Mouse (Mus musculus): ENCODE measurements around the gene Cacna1b.

GRCm38 (mm10) chr2:24617141-24617540, 145.8 kb downstream of the Cacna1b start:
- no peak for TF ChIP-seq CTCF (IDR thresholded peaks at IDR 0.05; ENCODE audit: extremely low read depth, insufficient read depth, insufficient read length, insufficient replicate concordance)
- no peak for TF ChIP-seq POLR2A (IDR thresholded peaks at IDR 0.05; ENCODE audit: low read depth, low read length)
